Mouse (Mus musculus) adrenal gland, adult (tissue): Measurements from ENCODE around the gene Casp14.
"Not testable (repeated sequence)": the region's sequence is repeated elsewhere in the genome, so short reads cannot be mapped to it uniquely, and the experiment has no call there.

Experiments
- DNase-seq, 2 experiments: peaks; one replicate each; pipeline ENCODE4 v3.0.0; 2022 to 2023; ENCODE audit warnings: low spot score in 1 of 2; ENCODE audit not compliant: inconsistent age in 2 of 2

The Casp14 gene

GRCm38 (mm10) chr10:78686995-78687577, 31.0 kb downstream of the Casp14 start:
- DNase-seq = no peak

- DNase-seq = not testable (repeated sequence)
Observed at GRCm38 (mm10) chr10:78670121-78670520, 48.0 kb downstream of the Casp14 start.

- not testable (repeated sequence) for DNase-seq
Observed at GRCm38 (mm10) chr10:78666696-78667095, 51.4 kb downstream of the Casp14 start.

GRCm38 (mm10) chr10:78664546-78664945, 53.5 kb downstream of the Casp14 start:
- DNase-seq = no peak
